Mouse (Mus musculus): Measurements from ENCODE around the gene Fam187a. TPM values are rescaled to one million over a fixed set of nuclear protein-coding genes. Genes with fewer than 3 reads are reported as not detected.
A peak's percentile ranks its signal among the peaks of the same experiment; 100 is the strongest.

Fam187a gene
- not detected for total RNA-seq (2021)

- intact Hi-C loops (cut with DNase I), result no loop called here
- DNase-seq, result peak in 1 of 2 experiments; percentile 12
Measured at GRCm38 (mm10) chr11:102884616-102885219, at the start of gene Fam187a. Gene Fam187a, plus strand, starts transcription at chr11:102885169.

GRCm38 (mm10) chr11:102835549-102835948 lies 49.4 kb upstream of the Fam187a start, which contains the start of gene Higd1b:
Gene Higd1b, plus strand, starts transcription at chr11:102835849.
- intact Hi-C loops (cut with DNase I), result no loop called here
- no peak for DNase-seq

GRCm38 (mm10) chr11:102836146-102836545 lies 48.8 kb upstream of the Fam187a start:
- intact Hi-C loops (cut with DNase I), result no loop called here
- no peak for DNase-seq

- no peak for DNase-seq
- intact Hi-C loops (cut with DNase I), result no loop called here
Measured at GRCm38 (mm10) chr11:102837385-102837784, 47.6 kb upstream of the Fam187a start.

- DNase-seq, result peak; percentile 45 to 56
Measured at GRCm38 (mm10) chr11:102838126-102838525, 46.8 kb upstream of the Fam187a start.

GRCm38 (mm10) chr11:102838616-102839150 lies 46.3 kb upstream of the Fam187a start:
- no peak for DNase-seq
- intact Hi-C loops (cut with DNase I), result no loop called here

More at GRCm38 (mm10) chr11:102838126-102838525, 46.8 kb upstream of the Fam187a start:
- intact Hi-C loops (cut with DNase I), result no loop called here

- intact Hi-C loops (cut with DNase I), result no loop called here
- no peak for DNase-seq
Measured at GRCm38 (mm10) chr11:102845926-102846325, 39.0 kb upstream of the Fam187a start.

GRCm38 (mm10) chr11:102851883-102852282 lies 33.1 kb upstream of the Fam187a start:
- peak; percentile 71 to 85 for DNase-seq
- intact Hi-C loops (cut with DNase I), result loop anchor here (1.0 kb wide), 1 partner anchor 78 kb away; no protein-coding TSS in a partner anchor

- no peak for DNase-seq
- intact Hi-C loops (cut with DNase I), result no loop called here
Measured at GRCm38 (mm10) chr11:102853760-102854159, 31.2 kb upstream of the Fam187a start.

GRCm38 (mm10) chr11:102855941-102856340 lies 29.0 kb upstream of the Fam187a start:
- intact Hi-C loops (cut with DNase I), result no loop called here

GRCm38 (mm10) chr11:102858951-102859350 lies 26.0 kb upstream of the Fam187a start:
- DNase-seq, result no peak
- intact Hi-C loops (cut with DNase I), result no loop called here

More at GRCm38 (mm10) chr11:102855941-102856340, 29.0 kb upstream of the Fam187a start:
- DNase-seq, result no peak

GRCm38 (mm10) chr11:102859933-102860332 lies 25.0 kb upstream of the Fam187a start:
- intact Hi-C loops (cut with DNase I), result no loop called here
- no peak for DNase-seq

- intact Hi-C loops (cut with DNase I), result loop anchor here (1.0 kb wide), 1 partner anchor 90 kb away; no protein-coding TSS in a partner anchor
- peak; percentile 74 to 83 for DNase-seq
Measured at GRCm38 (mm10) chr11:102864272-102864671, 20.7 kb upstream of the Fam187a start.

GRCm38 (mm10) chr11:102874801-102875334 lies 10.1 kb upstream of the Fam187a start:
- intact Hi-C loops (cut with DNase I), result no loop called here
- no peak for DNase-seq

- no peak for DNase-seq
- intact Hi-C loops (cut with DNase I), result no loop called here
Measured at GRCm38 (mm10) chr11:102879558-102879957, 5.4 kb upstream of the Fam187a start.

GRCm38 (mm10) chr11:102880585-102881313 lies 4.2 kb upstream of the Fam187a start, which contains the start of the genes Eftud2 and Ccdc103:
Gene Eftud2, minus strand, starts transcription at chr11:102880985.
Gene Ccdc103, plus strand, starts transcription at chr11:102881204.
- DNase-seq, result peak; percentile 95 to 97
- intact Hi-C loops (cut with DNase I), result no loop called here

- intact Hi-C loops (cut with DNase I), result no loop called here
- no peak for DNase-seq
Measured at GRCm38 (mm10) chr11:102881314-102882198, 3.4 kb upstream of the Fam187a start.

- intact Hi-C loops (cut with DNase I), result no loop called here
Measured at GRCm38 (mm10) chr11:102887433-102887832, 2.5 kb downstream of the Fam187a start.

GRCm38 (mm10) chr11:102888135-102888534 lies 3.2 kb downstream of the Fam187a start:
- DNase-seq, result no peak
- intact Hi-C loops (cut with DNase I), result no loop called here

More at GRCm38 (mm10) chr11:102887433-102887832, 2.5 kb downstream of the Fam187a start:
- DNase-seq, result no peak

GRCm38 (mm10) chr11:102890096-102890495 lies 5.1 kb downstream of the Fam187a start:
- intact Hi-C loops (cut with DNase I), result no loop called here
- no peak for DNase-seq

Measured in heart, postnatal 10 days (tissue).